Mouse (Mus musculus) midbrain, embryonic 12.5 days (tissue): ENCODE data around the gene Tmem260. TPM values are rescaled to one million over a fixed set of nuclear protein-coding genes. Genes with fewer than 3 reads are reported as not detected.
"Not testable (repeated sequence)": the region's sequence is repeated elsewhere in the genome, so short reads cannot be mapped to it uniquely, and the experiment has no call there.

Experiments
- ATAC-seq: fragments of 200-750 bp; cut with Nextera tagmentation; 2 replicates; pipeline ENCODE4 v1.8.0; 2017; ENCODE audit warnings: low read depth, moderate TSS enrichment, moderate library complexity; ENCODE audit not compliant: low FRiP score
- H3K27ac ChIP-seq: fragments of 300-500 bp; sonication (generic); replicated peaks from 2 replicates; pipeline ENCODE4 v1.5.1; 2016; ENCODE audit warnings: mild to moderate bottlenecking
- H3K27me3 ChIP-seq: fragments of 300-500 bp; sonication (generic); 2 replicates; pipeline ENCODE4 v1.6.1; 2016; ENCODE audit warnings: mild to moderate bottlenecking
- H3K36me3 ChIP-seq: fragments of 300-500 bp; sonication (generic); 2 replicates; pipeline ENCODE4 v1.6.1; 2016
- H3K4me1 ChIP-seq: fragments of 300-500 bp; sonication (generic); 2 replicates; pipeline ENCODE4 v1.6.1; 2016
- H3K4me2 ChIP-seq: fragments of 300-500 bp; sonication (generic); replicated peaks from 2 replicates; pipeline ENCODE4 v1.6.1; 2016; ENCODE audit warnings: mild to moderate bottlenecking, moderate library complexity
- H3K4me3 ChIP-seq: fragments of 300-500 bp; sonication (generic); 2 replicates; pipeline ENCODE4 v1.5.1; 2016; ENCODE audit warnings: mild to moderate bottlenecking
- H3K9ac ChIP-seq: fragments of 300-500 bp; sonication (generic); replicated peaks from 2 replicates; pipeline ENCODE4 v1.6.1; 2016; ENCODE audit warnings: mild to moderate bottlenecking, moderate library complexity
- H3K9me3 ChIP-seq: fragments of 300-500 bp; sonication (generic); 2 replicates; pipeline ENCODE4 v1.6.1; 2016; ENCODE audit warnings: mild to moderate bottlenecking
- WGBS: fragments of 180-500 bp; shearing (Covaris S2); methylation state at CpG from one replicate; pipeline ENCODE4 v1.1.7; 2016; 5-methylcytosine and 5-hydroxymethylcytosine counted together
- polyA plus RNA-seq: library from polyadenylated mRNA; unstranded; fragments of >200 nt; fragmentation: Nextera tagmentation; extraction: Ambion mirVana; gene quantifications from 2 replicates; pipeline ENCODE4 v1.2.1, GENCODE M21; 2016

Tmem260 gene
- polyA plus RNA-seq, 1 experiment from 2014 or later, result 30.4 TPM

DNA sequence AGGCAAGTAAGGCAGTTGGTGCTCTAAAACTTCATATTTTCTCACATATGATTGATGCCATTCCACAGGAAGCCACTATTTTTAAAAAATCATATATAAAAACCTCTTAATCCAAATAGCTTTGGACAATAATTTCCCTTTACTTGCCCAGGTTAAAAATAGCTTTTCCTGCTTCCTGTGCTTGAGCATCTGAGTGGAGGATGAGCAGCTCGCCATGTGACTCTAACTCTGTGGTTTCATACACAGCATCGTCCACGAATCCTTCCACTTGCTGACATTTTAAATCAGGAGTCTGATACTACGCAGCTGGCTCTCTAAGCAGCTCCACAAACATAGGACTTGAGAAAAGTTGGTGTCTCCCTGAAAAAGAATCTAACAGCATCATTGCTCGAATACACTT, 7.5 kb downstream of the Tmem260 start:
- Histone ChIP-seq H3K4me1 (peaks cover 19% of the 10 kb centered on the region), H3K9me3 (no peaks in the 10 kb centered on the region), H3K27me3 (no peaks in the 10 kb centered on the region), H3K36me3 (peaks cover 6% of the 10 kb centered on the region; the same call in 1 of the 2 replicates), H3K27ac (no peak overlapping the region), H3K4me3 (no peak overlapping the region), H3K9ac (no peak overlapping the region), H3K4me2 (no peak overlapping the region)
- ATAC-seq, result no peak
- 60% methylated on average over 5 of the region's 5 CpGs for WGBS

GRCm38 (mm10) chr14:48456305-48457092, 10.6 kb downstream of the Tmem260 start:
- H3K9ac ChIP-seq, result no peak overlapping the region
- H3K4me1 ChIP-seq, result peaks cover 19% of the 10 kb centered on the region
- 33% methylated on average over 12 of the region's 12 CpGs for WGBS
- H3K4me3 ChIP-seq, result no peak overlapping the region
- H3K27ac ChIP-seq, result peak overlapping the region; percentile 60
- no peaks in the 10 kb centered on the region for H3K9me3 ChIP-seq
- H3K36me3 ChIP-seq, result peaks cover 13% of the 10 kb centered on the region
- peak overlapping the region; percentile 37 for H3K4me2 ChIP-seq
- ATAC-seq, result peak; percentile 95
- H3K27me3 ChIP-seq, result no peaks in the 10 kb centered on the region

DNA sequence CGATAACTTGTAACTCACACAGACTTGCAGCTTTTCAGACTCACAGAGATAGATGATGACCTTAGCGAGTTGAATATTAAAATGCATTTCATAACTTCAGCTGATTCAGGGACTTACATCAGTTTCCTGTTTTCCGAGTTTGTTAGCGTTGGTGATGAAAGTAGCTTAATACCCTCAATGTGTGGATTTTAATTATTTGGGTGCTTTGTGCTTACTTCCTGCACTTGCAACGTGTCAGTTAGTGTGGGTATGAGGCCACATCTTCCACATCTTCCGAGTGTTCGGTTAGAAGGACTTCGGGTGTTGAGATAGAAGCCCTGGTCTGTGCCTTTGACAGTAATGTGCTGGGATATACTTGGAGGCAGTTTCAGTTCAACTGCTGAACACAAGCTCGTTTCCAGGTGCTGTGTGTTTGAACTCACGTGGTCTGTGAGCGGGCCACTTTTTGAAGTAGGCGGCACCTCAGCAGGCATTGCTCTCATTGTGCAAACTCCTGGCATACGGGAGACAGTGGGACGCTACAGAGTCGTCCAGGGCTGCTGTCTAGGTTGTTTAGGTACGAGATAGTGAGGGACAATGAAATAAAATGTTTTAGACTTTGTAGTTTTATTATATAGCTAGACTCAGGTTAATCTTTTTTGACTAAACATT, 11.5 kb downstream of the Tmem260 start:
- H3K4me2 ChIP-seq, result no peak overlapping the region
- peaks cover 19% of the 10 kb centered on the region for H3K4me1 ChIP-seq
- H3K36me3 ChIP-seq, result peaks cover 7% of the 10 kb centered on the region; the same call in 1 of the 2 replicates
- H3K4me3 ChIP-seq, result no peak overlapping the region
- no peak overlapping the region for H3K9ac ChIP-seq
- no peaks in the 10 kb centered on the region for H3K27me3 ChIP-seq
- WGBS, result 76% methylated on average over 16 of the region's 16 CpGs
- no peaks in the 10 kb centered on the region for H3K9me3 ChIP-seq
- no peak for ATAC-seq
- no peak overlapping the region for H3K27ac ChIP-seq

- Histone ChIP-seq H3K9ac (no peak overlapping the region), H3K4me1 (peaks cover 16% of the 10 kb centered on the region)
- 91% methylated on average over 9 of the region's 9 CpGs for WGBS
These were observed 13.0 kb downstream of the Tmem260 start for GRCm38 (mm10) chr14:48458901-48459300.

GRCm38 (mm10) chr14:48468339-48468738, 22.4 kb downstream of the Tmem260 start:
- Histone ChIP-seq H3K36me3 (no peaks in the 10 kb centered on the region), H3K27ac (no peak overlapping the region)

More at GRCm38 (mm10) chr14:48458901-48459300, 13.0 kb downstream of the Tmem260 start:
- peaks cover 7% of the 10 kb centered on the region; the same call in 1 of the 2 replicates for H3K36me3 ChIP-seq
- H3K27me3 ChIP-seq, result no peaks in the 10 kb centered on the region
- no peak overlapping the region for H3K4me3 ChIP-seq
- H3K9me3 ChIP-seq, result no peaks in the 10 kb centered on the region
- no peak overlapping the region for H3K4me2 ChIP-seq
- ATAC-seq, result no peak
- no peak overlapping the region for H3K27ac ChIP-seq

DNA sequence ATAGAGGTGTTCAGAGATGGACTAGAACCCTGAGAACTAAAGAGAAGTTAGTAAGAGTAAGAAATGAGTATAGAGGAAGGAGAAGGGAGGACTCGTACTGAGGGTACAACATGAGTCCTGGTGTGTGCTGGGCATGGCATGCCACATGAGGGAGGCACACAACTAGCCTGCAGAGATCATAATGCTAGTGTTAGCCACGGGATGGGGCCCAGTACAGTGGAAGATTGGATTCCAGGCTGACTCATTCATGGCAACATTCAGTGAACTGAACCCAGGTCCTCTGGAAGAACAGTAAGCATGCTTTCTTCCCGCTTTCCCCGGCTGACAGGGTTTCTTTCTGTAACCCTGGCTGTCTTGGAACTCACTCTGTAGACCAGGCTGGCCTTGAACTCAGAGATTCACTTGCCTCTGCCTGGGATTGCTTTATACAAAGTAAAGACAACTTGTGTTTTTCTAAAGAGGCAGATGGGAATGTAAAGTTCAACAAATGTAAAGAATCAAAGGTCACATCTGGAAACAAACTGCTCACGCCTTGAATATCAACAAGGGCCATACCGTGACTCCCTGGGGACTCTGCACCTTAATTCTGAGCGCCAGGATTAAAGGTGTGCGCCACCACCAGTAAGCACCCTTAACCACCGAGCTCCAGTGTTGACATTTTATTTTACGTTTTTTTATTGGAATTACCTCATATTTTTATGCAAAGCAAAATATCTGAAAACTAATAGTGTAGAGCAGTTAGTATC, 25.0 kb downstream of the Tmem260 start:
- Histone ChIP-seq H3K27ac (no peak overlapping the region), H3K27me3 (no peaks in the 10 kb centered on the region), H3K4me1 (0 out of 2 replicates have a peak, but pooled peaks cover 7% of the 10 kb centered on the region), H3K36me3 (no peaks in the 10 kb centered on the region), H3K9ac (no peak overlapping the region), H3K9me3 (no peaks in the 10 kb centered on the region), H3K4me3 (no peak overlapping the region), H3K4me2 (no peak overlapping the region)
- ATAC-seq, result no peak
- 89% methylated on average over 10 of the region's 10 CpGs for WGBS

More at GRCm38 (mm10) chr14:48468339-48468738, 22.4 kb downstream of the Tmem260 start:
- ATAC-seq, result no peak
- H3K9ac ChIP-seq, result no peak overlapping the region
- H3K4me2 ChIP-seq, result no peak overlapping the region
- H3K4me1 ChIP-seq, result 0 out of 2 replicates have a peak, but pooled peaks cover 3% of the 10 kb centered on the region
- H3K4me3 ChIP-seq, result no peak overlapping the region
- H3K27me3 ChIP-seq, result no peaks in the 10 kb centered on the region
- H3K9me3 ChIP-seq, result no peaks in the 10 kb centered on the region
- 57% methylated on average over 7 of the region's 7 CpGs for WGBS

- 83% methylated on average over 9 of the region's 9 CpGs for WGBS
- no peak overlapping the region for H3K4me2 ChIP-seq
- ATAC-seq, result no peak
These were observed 26.3 kb downstream of the Tmem260 start for GRCm38 (mm10) chr14:48472179-48472578.

GRCm38 (mm10) chr14:48475370-48475769, 29.4 kb downstream of the Tmem260 start:
- Histone ChIP-seq H3K4me3 (no peak overlapping the region), H3K9ac (no peak overlapping the region), H3K27me3 (no peaks in the 10 kb centered on the region), H3K4me1 (0 out of 2 replicates have a peak, but pooled peaks cover 7% of the 10 kb centered on the region), H3K36me3 (peaks cover 20% of the 10 kb centered on the region), H3K27ac (peak overlapping the region; percentile 76), H3K9me3 (no peaks in the 10 kb centered on the region), H3K4me2 (no peak overlapping the region)
- 76% methylated on average over 1 of the region's 1 CpGs for WGBS
- ATAC-seq, result no peak

More at GRCm38 (mm10) chr14:48472179-48472578, 26.3 kb downstream of the Tmem260 start:
- Histone ChIP-seq H3K36me3 (no peaks in the 10 kb centered on the region), H3K27me3 (no peaks in the 10 kb centered on the region), H3K9ac (no peak overlapping the region), H3K4me3 (no peak overlapping the region), H3K4me1 (0 out of 2 replicates have a peak, but pooled peaks cover 7% of the 10 kb centered on the region), H3K9me3 (no peaks in the 10 kb centered on the region), H3K27ac (no peak overlapping the region)

GRCm38 (mm10) chr14:48475834-48476233, 29.9 kb downstream of the Tmem260 start:
- not testable (repeated sequence) for H3K9ac ChIP-seq, H3K9me3 ChIP-seq, H3K27me3 ChIP-seq, H3K4me1 ChIP-seq, H3K4me2 ChIP-seq, ATAC-seq, H3K4me3 ChIP-seq
- WGBS, result 69% methylated on average over 3 of the region's 3 CpGs
- H3K27ac ChIP-seq, result peak overlapping the region; percentile 76
- H3K36me3 ChIP-seq, result peaks cover 20% of the 10 kb centered on the region

DNA sequence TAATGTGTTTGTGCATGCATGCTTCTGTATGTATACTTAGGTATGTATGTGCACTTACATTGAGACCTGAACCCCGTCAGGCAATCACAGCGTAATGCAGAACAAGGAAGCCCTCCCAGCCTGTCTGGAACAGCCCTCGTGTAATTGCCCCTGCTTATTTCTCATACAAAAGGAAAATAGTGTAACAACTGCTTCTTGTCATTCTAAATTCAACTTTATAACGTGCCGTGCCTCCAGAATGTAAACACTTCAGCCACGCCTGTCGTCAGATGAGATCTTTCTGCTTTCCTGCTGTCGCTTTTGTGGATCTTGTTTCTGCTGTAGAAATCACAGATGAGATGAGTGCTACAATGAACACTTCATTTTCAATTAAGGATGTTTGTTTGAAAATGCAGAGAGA, 30.4 kb downstream of the Tmem260 start:
- Histone ChIP-seq H3K9ac (no peak overlapping the region), H3K27ac (no peak overlapping the region), H3K4me2 (no peak overlapping the region), H3K4me3 (no peak overlapping the region), H3K9me3 (no peaks in the 10 kb centered on the region), H3K4me1 (0 out of 2 replicates have a peak, but pooled peaks cover 7% of the 10 kb centered on the region), H3K27me3 (no peaks in the 10 kb centered on the region), H3K36me3 (peaks cover 20% of the 10 kb centered on the region)
- ATAC-seq, result no peak
- 70% methylated on average over 8 of the region's 8 CpGs for WGBS

DNA sequence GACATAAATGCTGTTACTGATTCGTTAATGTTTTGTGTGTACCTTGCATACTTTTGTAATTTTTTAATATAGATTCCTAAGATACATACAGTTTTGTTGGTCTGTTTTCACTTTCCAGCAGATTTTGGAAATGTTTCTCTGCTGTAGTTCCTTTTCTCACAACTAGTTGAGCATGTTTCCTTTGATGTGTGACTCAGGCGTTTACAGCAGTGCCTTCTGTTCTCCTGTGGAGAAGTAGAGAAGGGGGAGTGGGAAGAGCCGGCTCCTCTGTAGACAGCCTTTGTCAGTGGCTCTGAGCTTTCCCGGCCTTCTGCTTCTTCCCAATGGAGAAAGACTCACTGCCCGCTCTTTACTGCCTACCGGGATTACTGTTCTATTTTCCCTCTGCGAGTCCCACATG, 35.7 kb downstream of the Tmem260 start:
- Histone ChIP-seq H3K4me1 (peaks cover 4% of the 10 kb centered on the region; the same call in 1 of the 2 replicates), H3K4me2 (no peak overlapping the region), H3K36me3 (peaks cover 20% of the 10 kb centered on the region), H3K4me3 (no peak overlapping the region), H3K27me3 (no peaks in the 10 kb centered on the region), H3K9ac (no peak overlapping the region), H3K27ac (no peak overlapping the region), H3K9me3 (no peaks in the 10 kb centered on the region)
- ATAC-seq, result no peak
- 35% methylated on average over 7 of the region's 7 CpGs for WGBS
